Mouse (Mus musculus) embryo, embryonic 11 days (tissue): ENCODE data around the gene Rpl3.

Experiments
- DNase-seq: peaks from one replicate; pipeline ENCODE4 v3.0.0-alpha.2; 2015

The Rpl3 gene

DNA sequence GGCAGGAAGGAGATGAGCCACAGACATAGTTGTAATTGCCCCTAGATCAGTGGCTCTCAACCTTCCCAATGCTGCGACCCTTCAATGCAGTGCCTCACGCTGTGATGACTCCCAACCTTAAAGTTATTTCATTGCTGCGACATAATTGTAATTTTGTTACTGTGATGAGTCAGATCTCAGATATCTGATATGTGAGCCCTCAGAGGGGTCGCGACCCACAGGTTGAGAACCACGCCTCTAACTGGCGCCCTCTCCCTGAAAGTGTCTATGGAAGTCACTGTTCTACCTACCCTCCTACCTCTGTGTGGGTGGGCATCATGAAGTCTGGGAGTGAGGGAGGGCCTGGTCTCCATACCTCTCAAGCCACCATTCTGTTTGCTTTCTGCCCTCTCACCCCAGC lies 22.7 kb upstream of the Rpl3 start:
- no peak for DNase-seq

DNA sequence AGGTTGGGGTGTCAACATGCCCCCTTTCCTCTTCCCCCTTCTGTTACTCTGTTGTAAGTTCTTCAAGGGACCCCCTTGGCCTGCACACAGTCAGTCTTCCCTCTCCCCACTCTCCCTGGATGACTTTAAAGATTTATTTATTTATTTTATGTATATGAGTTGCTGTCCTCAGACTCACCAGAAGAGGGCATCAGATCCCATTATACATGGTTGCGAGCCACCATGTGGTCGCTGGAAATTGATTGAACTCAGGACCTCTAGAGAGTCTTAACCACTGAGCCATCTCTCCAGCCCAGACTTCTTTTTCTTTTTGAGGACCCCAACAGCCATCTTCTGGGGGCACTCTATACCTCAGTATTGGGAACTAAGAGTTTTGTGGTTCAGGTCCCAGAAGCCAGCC lies 20.8 kb upstream of the Rpl3 start:
- DNase-seq: no peak

DNA sequence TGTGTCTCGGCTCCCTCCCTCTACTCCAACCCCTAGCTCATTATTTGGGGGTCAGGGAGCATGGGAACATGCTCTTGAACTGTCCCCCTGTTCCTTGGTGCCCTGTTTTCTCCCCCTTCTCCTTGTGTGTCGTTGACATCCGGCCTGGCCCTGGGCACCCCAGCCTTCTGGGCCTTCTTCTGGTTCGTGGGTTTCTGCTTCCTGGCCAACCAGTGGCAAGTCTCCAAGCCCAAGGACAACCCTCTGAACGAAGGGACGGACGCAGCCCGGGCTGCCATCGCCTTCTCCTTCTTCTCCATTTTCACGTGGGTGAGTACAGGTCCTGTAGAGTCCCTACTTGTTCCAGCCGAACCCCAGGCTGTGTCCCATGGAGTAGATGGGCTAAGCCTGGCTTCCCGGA lies 19.8 kb upstream of the Rpl3 start:
- no peak for DNase-seq

DNA sequence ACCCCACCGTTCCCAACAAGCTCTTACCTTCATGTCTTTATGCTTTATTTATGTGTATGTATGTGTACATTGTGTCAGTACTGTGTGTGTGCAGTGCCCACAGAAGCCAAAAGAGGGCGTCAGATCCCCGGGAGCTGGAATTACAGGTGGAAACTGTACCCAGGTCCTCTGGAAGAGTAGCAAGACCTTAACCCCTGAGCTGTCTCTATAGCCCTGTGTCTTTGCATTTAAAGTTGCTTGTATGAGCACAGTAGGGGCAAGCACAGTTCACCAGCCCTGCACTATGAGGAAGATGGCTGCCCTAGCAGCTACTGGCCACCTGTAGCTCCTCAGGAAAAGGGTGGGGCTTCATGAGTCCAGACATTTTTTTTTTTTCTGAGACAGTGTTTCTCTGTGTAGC lies 15.9 kb upstream of the Rpl3 start:
- DNase-seq: no peak

DNA sequence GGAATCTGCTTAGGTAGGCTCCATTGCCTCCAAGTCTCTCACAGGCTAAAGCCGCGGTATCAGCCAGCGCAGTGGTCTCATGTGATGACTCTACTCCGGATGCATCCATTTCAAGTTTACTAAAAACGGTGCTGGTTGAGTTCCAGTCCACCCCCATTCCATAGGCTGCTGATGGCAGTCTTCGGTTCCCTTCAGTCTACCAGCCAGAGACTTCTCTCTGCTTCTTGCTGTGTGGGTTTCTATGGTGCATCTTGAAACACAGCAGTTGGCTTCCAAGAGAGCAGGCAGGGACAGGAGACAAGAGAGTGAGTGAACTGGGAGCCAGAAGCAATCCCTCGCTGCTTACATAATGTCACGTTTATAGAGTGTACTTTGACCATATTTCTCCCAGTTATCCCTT lies 15.5 kb upstream of the Rpl3 start:
- DNase-seq: no peak

DNA sequence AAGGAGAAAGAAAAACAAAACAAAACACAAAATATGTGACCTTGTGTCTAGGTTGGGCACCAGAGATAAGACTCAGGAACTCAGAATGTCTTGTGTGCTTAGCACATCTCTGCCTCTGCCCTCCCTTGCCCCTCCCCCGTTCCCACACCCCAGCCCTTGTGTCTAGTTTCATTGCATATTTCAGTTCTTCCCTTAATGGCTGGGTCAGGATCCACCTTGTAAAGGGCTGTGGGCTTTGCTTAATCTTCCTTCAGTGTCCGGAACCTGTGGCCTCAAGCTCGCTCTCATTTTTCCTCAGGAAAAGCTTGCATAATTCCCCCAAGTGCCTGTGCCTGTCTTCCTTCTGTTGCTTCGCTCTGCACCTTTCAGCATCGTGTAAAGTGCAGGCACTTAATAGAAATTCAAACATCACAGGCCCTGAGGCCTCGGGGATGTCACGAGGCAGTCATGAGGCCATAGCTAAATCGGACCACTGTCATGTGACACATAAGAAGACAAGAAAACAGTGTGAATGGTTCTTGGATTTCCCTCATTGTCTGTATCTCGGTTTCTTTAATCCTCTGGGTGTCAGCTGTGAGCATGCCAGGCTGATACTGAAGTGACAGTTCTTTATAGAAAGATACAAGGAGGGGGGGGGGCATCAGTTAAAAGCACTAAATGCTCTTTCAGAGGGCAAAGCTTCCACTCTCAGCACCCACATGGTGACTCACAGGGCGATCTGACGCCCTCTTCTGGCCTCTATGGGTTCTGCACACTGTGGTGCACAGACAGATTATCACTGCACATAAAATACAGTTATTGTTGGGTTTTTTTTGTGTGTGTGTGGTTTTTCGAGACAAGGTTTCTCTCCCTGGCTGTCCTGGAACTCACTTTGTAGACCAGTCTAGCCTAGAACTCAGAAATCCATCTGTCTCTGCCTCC lies 14.1 kb upstream of the Rpl3 start:
- DNase-seq: no peak

DNA sequence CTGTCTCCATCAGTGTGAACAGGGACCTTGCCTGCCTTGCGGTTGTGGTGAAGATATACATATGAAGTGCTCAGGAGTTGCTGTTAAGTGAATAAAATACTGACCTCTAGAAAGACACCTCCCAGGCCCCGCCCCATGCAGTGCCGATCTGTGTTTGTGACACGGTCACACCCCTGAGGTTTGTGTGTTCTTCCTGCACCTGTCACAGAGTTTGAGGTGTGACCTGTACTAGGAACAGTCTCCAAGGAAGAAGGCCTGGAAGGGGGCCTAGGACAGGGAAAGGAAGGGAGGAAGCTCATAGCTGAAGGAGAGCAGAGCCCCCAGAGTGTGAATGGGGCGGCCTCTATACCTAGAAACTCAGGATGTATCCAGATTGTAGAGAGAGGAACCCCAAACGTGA lies 10.8 kb upstream of the Rpl3 start:
- DNase-seq: no peak

DNA sequence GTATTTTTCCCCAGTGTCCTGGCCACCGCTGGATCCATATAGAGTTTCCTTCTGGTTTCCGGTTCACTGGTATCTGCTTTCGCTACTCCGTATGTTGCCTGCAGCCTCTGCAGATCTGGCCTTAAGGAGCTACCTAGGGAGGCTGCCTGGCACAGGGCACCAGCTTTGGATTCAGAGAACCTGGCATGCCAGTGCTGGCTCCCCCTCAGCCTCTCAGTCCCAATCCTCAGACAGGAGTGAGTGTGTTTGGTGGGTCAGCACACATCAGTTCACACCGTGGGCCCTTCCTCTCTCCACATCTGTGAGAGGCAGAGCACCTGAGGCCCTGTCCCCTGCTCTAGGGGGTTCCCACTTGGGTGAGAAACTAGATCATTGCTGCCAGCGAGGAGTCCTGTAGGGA lies 9.8 kb upstream of the Rpl3 start:
- DNase-seq: no peak

DNA sequence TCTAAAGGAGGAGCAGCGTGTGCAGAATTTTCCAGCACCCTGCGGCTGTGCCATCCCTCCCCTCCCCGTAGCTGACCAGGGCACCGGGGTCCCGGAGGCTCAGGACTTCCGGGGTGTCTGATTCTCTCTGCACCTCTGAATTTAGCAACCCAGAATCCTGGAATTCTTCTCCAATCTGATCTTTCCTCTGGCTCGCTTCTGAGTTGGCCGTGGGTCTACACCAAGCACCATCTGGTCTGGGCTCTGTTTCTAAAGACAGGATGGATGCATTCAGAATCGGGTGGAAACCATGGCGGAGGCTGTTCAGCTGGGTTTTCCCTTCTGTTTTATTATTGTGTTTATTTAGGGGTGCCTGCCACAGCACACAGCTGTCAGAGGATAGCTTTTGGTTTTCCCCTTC lies 9.2 kb upstream of the Rpl3 start:
- no peak for DNase-seq

DNA sequence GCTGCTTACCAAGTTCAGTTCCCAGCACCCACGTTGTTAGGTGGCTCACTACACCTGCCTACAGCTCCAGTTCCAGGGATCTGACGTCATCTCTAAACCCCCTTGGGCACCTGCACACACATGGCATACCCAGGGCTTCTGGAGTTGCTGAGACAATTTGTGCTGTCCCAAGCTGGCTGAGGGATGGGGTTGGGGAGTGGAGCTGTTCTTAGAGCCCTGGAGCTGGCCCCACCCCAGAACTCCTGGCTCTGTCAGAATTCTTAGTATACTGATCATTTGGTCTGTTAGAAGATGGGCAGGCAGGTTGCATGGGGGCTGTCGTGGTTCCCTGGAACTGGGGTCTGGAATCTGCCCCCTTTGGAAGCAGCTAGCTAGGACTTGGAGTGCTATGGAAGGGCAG lies 8.5 kb upstream of the Rpl3 start:
- no peak for DNase-seq

DNA sequence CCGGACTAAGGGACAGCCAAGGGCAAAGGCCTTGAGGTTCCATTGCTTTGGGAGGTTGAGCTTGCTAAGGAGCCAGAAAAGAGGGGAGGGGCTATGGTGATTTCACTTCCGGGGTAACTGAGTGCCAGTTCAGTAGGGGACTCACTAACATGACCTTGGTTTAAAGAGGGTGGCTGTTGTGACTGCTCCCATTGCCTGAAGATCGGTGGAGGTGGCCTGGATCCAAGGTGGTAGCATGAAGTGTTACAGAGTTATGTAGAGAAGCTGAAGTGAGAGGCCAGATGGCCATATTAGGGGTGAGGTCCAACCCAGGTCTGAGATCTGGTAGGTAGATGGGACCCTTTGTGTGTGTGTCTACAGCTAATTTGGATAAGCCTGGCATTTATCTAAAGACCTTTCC lies 7.8 kb upstream of the Rpl3 start:
- DNase-seq: no peak

DNA sequence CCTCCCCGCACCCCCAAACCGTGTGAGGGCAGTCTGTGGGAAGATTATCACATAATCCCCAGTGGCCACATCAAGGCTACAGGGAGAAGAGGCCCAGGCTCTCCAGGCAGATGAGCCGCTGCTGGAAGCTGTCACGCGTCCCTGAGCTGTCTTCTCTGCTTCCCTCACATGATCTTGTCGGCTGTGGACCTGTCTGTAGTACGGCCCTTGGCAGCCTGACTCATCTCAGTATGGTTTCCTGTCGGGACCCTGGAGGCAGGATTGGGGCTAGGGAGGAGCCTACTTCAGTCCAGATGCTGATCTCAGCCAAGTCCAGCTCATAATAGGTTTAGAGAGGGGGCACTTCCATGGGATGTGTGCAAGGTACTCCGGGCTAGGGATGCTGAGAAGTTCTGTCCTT lies 7.1 kb upstream of the Rpl3 start:
- no peak for DNase-seq

DNA sequence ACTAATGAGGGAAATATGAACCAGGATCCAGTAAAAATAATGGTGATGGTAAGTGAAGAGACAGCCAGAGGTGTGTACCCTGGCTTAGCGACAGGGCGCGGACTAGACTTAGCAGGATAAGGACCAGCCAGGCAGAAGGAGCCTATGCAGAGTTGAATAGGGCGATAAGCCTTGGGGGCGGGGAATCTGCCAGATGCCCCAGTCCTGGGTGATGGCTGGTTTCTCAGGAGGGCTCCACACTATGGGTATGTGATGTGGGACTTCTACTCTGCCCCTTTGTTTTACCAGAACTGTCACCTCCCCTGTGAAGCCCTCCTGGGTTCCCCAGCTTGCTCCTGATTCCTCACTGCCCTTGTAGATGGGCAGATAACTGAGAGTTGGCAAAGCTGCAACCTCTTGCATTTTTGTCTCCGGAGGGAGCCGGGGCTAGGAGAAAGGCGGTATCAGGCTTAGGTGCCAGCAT lies 6.4 kb upstream of the Rpl3 start:
- DNase-seq: no peak

DNA sequence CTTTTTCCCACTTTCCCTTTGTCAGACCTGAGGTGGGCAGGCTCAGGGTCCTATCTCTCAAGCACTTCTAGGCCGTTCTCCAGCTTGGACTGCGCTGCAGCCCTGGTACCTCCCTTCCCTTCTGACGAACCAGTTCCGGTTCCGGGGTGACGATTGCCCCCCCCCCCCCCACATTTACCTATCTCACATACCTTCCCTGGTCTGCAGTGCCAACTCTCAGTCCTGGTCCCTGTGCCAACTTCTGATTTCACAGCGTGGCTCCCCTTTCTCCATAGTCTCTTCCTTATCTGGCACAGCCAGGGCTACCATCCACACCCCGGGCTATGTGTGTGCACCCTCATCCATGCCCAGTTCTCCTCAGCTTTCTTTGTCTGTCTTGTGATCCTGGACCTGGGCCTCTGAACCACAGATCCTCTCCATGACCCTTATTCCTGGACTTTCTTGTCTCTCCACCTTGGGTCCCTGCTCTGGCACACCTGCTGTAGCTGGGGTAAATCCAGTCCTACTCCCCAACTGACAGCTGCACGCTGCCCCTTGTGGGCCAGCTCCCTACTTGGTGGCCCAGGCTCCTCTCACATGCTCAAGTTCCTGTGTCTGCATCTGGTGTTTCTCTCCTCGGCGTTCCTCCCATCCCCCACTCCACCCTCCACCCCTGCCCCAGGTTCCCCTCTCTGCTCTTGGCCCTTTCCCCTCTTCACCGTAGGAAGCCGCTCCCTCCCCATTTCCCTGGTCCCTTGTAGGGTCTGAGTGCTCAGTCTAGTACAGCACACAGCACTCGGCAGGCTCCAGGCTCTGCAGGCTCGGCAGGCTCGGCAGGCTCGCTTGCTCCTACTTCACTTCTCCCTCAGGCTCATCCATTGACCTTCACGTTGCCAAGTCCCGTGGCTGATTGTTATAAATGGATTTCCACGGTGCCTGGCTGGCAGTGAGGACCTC lies 5.5 kb upstream of the Rpl3 start:
- DNase-seq: peak; percentile 68

DNA sequence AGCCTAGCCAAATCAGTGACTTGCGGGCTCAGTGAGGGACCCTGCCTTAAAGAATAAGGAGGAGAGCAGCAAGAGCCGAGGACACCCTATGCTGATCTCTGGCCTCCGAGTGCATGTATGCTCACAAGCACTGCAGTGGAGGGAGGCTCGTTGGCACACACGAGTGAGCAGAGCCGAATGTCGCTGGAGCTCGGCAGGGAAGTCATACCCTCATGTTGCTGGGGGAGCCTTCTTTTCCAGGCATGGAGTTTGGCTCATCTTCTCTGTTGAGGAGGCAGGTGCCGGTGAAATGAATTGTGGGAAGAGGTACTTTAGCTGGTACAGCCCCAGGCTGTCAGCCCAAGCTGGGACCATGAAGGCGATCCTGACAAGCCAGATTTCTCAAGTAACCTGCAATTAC lies 4.7 kb upstream of the Rpl3 start:
- DNase-seq: no peak

DNA sequence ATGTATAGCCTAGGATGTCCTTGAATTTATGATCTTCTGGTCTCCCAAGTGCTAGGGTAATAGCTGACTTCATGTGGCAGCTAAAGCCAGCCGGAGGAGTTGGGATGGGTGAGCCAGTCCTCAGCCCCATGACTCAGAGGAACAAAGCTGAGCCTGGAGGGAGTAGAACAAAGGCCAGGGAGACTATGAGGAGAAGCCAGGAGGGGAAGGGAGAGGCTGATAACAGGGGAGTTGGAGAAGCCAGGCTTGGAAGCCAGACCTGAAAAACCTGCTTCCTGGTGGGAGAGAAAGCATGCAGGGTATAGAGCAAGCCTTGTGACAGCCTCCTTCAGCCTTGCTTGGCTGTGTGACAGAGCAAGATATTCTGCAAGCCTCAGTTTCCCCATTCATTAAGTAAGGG lies 3.9 kb upstream of the Rpl3 start:
- no peak for DNase-seq

DNA sequence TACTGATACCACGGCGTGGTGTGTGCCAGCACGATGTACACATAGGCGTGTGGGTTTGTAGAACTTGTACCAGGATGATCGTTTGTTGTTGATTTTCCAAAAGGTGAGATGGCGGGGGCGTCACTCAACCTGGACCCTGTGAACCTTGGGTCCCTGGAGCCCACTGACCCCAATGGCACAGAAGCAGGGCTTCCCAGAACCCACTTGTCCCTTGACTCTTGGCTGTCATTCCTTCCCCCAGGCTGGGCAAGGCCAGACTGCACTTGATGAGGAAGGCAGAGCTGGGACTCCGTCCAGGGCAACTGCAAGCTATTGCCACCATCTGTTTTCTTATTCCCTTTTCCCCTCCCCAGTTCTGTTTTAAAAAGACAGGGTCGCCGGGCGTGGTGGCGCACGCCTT lies 2.5 kb upstream of the Rpl3 start:
- DNase-seq: no peak

DNA sequence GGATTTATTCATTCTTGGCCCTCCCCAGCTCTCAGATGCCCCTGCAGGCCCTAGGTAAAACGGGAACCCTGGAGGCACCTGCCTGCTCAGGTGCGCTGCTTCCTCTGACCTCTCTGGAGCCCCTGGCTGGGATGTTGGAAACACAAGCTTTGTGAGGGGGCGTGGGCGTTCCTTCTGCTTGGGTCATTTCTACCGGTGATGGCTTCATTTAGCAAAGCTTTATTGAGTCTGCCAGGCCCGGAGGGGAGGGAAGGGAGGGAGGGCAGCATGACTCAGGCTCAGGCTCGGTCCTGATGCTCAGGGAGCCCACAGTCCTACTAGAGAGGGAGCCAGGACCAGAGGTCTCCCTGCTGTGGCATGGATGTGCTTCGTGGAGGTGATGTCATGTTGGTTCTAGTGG lies 931 bp upstream of the Rpl3 start:
- no peak for DNase-seq

DNA sequence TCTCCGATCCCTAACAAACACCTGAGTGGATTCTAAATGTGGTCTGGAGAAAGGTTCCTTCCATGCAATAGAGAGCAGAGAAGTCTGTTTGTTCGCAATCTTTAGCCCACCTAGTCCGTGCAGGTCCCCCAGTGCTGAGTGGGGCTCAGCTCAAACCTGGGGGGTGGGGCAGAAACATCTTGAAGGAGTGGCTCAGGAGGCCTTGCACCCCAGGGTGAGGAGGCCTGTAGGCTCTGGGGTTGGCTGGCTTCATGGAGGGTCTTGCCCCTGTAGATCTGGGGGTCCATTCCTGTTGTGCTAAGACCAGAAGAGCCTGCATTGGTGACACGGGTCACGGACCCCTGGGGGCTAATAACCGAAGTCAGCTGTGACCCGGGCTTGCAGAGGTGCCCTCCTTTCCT lies 373 bp upstream of the Rpl3 start:
- DNase-seq: no peak

DNA sequence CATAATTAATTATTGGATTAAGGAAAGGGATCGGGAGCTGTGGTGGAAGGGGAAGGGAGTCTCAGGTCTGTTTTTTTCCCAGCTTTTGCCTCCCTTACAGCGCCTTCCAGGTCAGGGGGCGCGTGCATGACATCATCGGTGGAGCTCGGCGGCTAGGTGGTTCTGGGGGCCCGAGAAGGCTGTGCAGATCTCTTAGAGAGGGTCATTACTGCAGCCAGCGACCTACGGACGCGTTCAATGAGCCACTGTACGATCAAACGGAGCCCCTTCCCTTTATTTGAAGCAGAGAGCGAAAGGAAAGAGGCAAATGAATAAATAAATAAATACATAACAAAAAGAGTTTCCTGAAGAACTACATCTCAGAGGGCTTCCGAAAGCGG lies 937 bp downstream of the Rpl3 start:
- no peak for DNase-seq

DNA sequence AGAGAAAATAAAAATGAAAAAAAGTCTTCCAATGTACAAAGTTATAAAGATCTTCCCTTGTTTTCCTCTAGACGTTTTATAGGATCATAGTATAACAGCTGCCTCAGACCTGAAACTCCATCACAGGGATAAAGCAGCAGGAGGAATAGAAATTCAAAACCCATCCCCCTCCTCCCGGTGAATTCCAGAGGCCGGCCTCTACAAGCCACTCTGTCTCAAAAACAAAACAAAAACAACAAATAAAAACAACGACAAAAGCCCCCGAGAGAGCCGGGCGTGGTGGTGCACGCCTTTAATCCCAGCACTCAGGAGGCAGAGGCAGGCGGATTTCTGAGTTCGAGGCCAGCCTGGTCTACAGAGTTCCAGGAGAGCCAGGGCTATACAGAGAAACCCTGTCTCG lies 1.5 kb downstream of the Rpl3 start:
- DNase-seq: no peak

DNA sequence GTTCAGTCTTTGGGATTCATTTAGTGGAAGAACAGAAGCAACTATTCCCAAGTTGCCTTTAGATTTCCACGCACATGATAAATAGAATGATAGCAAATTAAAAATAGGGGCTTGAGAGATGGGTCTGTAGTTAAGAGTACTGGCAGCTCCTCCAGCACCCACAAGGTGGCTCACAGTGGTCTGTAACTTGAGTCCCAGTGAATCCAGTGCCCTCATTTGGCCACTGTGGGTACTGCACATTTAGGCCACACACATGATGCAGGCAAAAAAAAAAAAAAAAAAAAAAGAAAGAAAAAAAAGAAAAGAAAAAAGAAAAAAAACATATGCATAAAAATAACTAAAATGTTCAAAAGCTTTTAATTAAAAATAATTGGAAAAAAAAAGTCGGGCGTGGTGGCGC lies 3.0 kb downstream of the Rpl3 start:
- peak; percentile 90 for DNase-seq

DNA sequence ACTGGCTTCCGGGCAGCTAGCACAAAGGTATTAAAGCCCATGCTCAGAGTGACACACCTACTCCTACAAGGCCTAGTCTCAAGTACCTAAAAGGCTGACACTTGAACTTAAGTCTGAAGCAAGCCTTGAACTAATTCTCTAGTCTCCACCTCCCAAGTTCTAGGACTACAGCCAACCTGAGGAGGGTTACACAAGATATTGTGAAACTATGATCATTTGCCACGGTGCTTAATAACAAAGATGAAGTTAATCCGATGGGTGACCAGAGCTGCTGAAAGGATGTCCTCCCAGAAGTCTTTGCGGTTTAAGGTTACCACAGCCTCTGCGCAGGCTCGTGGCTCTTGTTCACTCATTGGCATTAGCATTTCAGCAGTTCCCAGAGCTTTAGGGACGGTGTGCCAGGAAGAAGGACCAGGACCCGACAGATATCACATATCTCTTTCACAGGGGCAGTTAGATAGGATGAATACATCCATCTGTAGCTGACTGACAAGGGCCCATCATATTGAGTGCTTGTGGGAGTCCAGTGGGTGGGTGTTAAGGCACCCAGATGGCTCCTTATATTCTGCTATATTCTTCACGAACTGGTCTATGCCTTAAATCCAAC lies 4.2 kb downstream of the Rpl3 start:
- no peak for DNase-seq

DNA sequence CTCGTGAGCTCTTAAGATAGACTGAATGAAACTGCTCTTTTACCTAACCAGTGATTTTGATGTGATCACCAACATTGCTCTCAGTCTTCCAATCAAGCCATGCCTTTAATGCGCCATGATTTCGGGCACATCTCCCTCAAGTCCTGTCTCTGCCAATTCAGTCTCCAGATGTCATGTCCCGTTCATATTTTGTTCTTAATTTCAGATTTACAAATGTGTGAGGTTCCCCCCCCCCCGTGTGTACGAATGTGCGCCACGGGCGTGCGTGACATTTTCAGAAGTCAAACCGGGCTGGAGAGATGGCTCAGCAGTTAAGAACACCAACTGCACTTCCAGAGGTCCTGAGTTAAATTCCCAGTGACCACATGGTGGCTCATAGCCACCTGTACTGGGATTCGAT lies 7.9 kb downstream of the Rpl3 start:
- DNase-seq: no peak
